Mouse (Mus musculus) hindbrain, embryonic 12.5 days (tissue): Measurements from ENCODE around the gene Glipr1l3. TPM values are rescaled to one million over a fixed set of nuclear protein-coding genes. Genes with fewer than 3 reads are reported as not detected.
"Not testable (repeated sequence)": the region's sequence is repeated elsewhere in the genome, so short reads cannot be mapped to it uniquely, and the experiment has no call there.

Source experiments
- ATAC-seq: fragments of 200-750 bp; cut with Nextera tagmentation; 2 replicates; pipeline ENCODE4 v1.8.0; 2017; ENCODE audit warnings: moderate TSS enrichment; ENCODE audit not compliant: low FRiP score
- H3K27ac ChIP-seq: fragments of 300-500 bp; sonication (generic); 2 replicates; pipeline ENCODE4 v1.5.1; 2016; ENCODE audit warnings: mild to moderate bottlenecking
- H3K27me3 ChIP-seq: fragments of 300-500 bp; sonication (generic); 2 replicates; pipeline ENCODE4 v1.6.1; 2016; ENCODE audit warnings: mild to moderate bottlenecking
- H3K36me3 ChIP-seq: fragments of 300-500 bp; sonication (generic); 2 replicates; pipeline ENCODE4 v1.6.1; 2016; ENCODE audit warnings: mild to moderate bottlenecking
- H3K4me1 ChIP-seq: fragments of 300-500 bp; sonication (generic); 2 replicates; pipeline ENCODE4 v1.6.1; 2016
- H3K4me2 ChIP-seq: fragments of 300-500 bp; sonication (generic); replicated peaks from 2 replicates; pipeline ENCODE4 v1.6.1; 2016; ENCODE audit warnings: mild to moderate bottlenecking
- H3K4me3 ChIP-seq: fragments of 300-500 bp; sonication (generic); 2 replicates; pipeline ENCODE4 v1.5.1; 2016; ENCODE audit warnings: mild to moderate bottlenecking
- H3K9ac ChIP-seq: fragments of 300-500 bp; sonication (generic); 2 replicates; pipeline ENCODE4 v1.6.1; 2016; ENCODE audit warnings: mild to moderate bottlenecking, moderate library complexity
- H3K9me3 ChIP-seq: fragments of 300-500 bp; sonication (generic); replicated peaks from 2 replicates; pipeline ENCODE4 v1.6.1; 2016; ENCODE audit warnings: mild to moderate bottlenecking
- WGBS: fragments of 180-500 bp; shearing (Covaris S2); methylation state at CpG from one replicate; pipeline ENCODE4 v1.1.7; 2016; 5-methylcytosine and 5-hydroxymethylcytosine counted together
- polyA plus RNA-seq: library from polyadenylated mRNA; unstranded; fragments of >200 nt; fragmentation: Nextera tagmentation; extraction: Ambion mirVana; gene quantifications from 2 replicates; pipeline ENCODE4 v1.2.1, GENCODE M21; 2016

Gene Glipr1l3
- polyA plus RNA-seq: not detected in 2 replicates

- WGBS: 14% methylated on average over 15 of the region's 15 CpGs
- H3K9ac ChIP-seq, H3K27ac ChIP-seq, H3K4me1 ChIP-seq, H3K36me3 ChIP-seq, H3K9me3 ChIP-seq, H3K27me3 ChIP-seq, H3K4me3 ChIP-seq: not testable (repeated sequence)
- peak within 1 kb of the TSS; percentile 40 for H3K4me2 ChIP-seq
- peak; percentile 93 for ATAC-seq
Observed at GRCm38 (mm10) chr10:112159882-112160560, at the start of gene Glipr1l3. Glipr1l3 (minus strand) TSS chr10:112160327.

- Histone ChIP-seq H3K36me3 (no peaks in the 10 kb centered on the region), H3K9me3 (no peaks in the 10 kb centered on the region), H3K4me2 (no peak overlapping the region), H3K4me1 (no peaks in the 10 kb centered on the region), H3K4me3 (no peak overlapping the region), H3K27ac (no peak overlapping the region), H3K27me3 (no peaks in the 10 kb centered on the region), H3K9ac (no peak overlapping the region)
- no peak for ATAC-seq
- 57% methylated on average over 2 of the region's 2 CpGs for WGBS
Observed at GRCm38 (mm10) chr10:112203463-112203862, 43.3 kb upstream of the Glipr1l3 start.

- not testable (repeated sequence) for H3K9ac ChIP-seq, H3K4me2 ChIP-seq, H3K4me1 ChIP-seq, H3K27me3 ChIP-seq, H3K27ac ChIP-seq, H3K9me3 ChIP-seq, H3K4me3 ChIP-seq, ATAC-seq, H3K36me3 ChIP-seq
- 84% methylated on average over 2 of the region's 2 CpGs for WGBS
Observed at GRCm38 (mm10) chr10:112193919-112194318, 33.8 kb upstream of the Glipr1l3 start.

DNA sequence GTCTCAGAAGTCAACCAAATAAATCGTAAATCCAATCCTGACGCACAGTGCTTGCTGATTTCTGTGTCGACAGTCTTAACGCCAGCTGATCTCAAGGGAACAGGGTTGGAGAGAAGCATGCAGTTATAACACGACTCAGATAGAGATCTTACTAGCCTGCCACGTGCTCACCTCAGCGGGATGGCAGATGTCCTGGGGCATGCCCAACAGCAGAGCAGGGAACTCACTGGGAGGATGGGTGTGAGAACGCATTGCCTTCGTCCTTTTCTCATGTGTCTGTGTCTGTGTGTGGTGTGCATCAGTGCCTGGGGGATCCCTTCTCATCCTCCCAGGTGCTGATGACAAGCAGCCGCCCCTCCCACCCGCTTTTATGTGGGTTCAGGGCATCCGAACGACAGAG, 16.9 kb upstream of the Glipr1l3 start:
- H3K4me2 ChIP-seq, ATAC-seq, H3K4me1 ChIP-seq, H3K9me3 ChIP-seq, H3K9ac ChIP-seq, H3K27me3 ChIP-seq, H3K4me3 ChIP-seq, H3K36me3 ChIP-seq, H3K27ac ChIP-seq: not testable (repeated sequence)
- WGBS: 28% methylated on average over 13 of the region's 13 CpGs

DNA sequence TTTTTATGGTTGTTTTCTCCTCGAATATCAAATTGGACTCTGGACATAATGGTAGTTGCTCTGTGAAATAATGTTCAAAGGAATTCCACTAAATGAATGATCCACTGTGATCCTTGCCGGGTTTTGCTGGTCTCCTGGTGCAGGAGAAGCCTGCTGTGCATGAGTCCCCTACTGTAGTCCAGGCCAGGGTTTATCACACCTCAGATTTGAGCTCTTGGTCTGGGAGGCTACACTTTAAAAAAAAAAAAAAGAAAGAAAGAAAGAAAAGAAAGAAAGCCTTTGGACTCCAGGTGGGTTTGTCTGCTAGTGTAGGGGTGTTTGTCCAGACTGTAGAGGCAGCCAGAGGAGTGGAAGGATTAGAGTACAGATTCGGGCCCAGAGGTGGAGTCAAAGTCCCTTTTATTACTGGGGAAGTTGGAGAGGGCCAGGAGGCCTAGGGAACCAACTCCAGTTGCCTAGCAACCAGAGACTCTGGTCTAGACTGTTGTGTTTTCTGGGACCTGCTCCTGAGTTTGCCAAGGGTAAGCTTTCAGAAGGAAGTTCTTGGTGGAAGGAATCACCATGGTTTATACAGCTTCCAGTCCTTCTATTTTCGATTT, 3.1 kb upstream of the Glipr1l3 start, which contains the start of gene Caps2:
TSS of gene Caps2 (plus strand) at position 454 of the 599 bp plus-strand sequence.
- Histone ChIP-seq H3K9ac (no peak within 1 kb of the TSS), H3K27ac (no peak within 1 kb of the TSS), H3K4me3 (no peak within 1 kb of the TSS), H3K27me3 (no peaks in the 10 kb centered on the region), H3K36me3 (no peaks in the 10 kb centered on the region), H3K9me3 (no peaks in the 10 kb centered on the region), H3K4me1 (no peaks in the 10 kb centered on the region; the same call in 1 of the 2 replicates), H3K4me2 (0 out of 2 replicates have a peak within 1 kb of the TSS, but pooled peaks have one; percentile 30)
- WGBS: 30% methylated on average over 4 of the region's 4 CpGs
- ATAC-seq: peak; percentile 52; the same call in 1 of the 2 replicates

GRCm38 (mm10) chr10:112139834-112140233, 20.3 kb downstream of the Glipr1l3 start:
- no peak overlapping the region for H3K4me3 ChIP-seq
- H3K36me3 ChIP-seq: no peaks in the 10 kb centered on the region
- no peaks in the 10 kb centered on the region for H3K27me3 ChIP-seq
- H3K4me1 ChIP-seq: no peaks in the 10 kb centered on the region
- no peak overlapping the region for H3K4me2 ChIP-seq
- 62% methylated on average over 2 of the region's 2 CpGs for WGBS
- H3K27ac ChIP-seq: no peak overlapping the region
- no peak for ATAC-seq
- H3K9ac ChIP-seq: no peak overlapping the region
- H3K9me3 ChIP-seq: no peaks in the 10 kb centered on the region

- H3K4me3 ChIP-seq: peak overlapping the region; percentile 30
- peak; percentile 73 for ATAC-seq
- no peaks in the 10 kb centered on the region for H3K4me1 ChIP-seq
- H3K4me2 ChIP-seq: peak overlapping the region; percentile 49
- WGBS: 39% methylated on average over 6 of the region's 6 CpGs
- H3K27ac ChIP-seq: no peak overlapping the region
- H3K9me3 ChIP-seq: no peaks in the 10 kb centered on the region
- no peaks in the 10 kb centered on the region for H3K36me3 ChIP-seq
- no peaks in the 10 kb centered on the region for H3K27me3 ChIP-seq
- H3K9ac ChIP-seq: no peak overlapping the region
Observed at GRCm38 (mm10) chr10:112138871-112139430, 21.2 kb downstream of the Glipr1l3 start.

DNA sequence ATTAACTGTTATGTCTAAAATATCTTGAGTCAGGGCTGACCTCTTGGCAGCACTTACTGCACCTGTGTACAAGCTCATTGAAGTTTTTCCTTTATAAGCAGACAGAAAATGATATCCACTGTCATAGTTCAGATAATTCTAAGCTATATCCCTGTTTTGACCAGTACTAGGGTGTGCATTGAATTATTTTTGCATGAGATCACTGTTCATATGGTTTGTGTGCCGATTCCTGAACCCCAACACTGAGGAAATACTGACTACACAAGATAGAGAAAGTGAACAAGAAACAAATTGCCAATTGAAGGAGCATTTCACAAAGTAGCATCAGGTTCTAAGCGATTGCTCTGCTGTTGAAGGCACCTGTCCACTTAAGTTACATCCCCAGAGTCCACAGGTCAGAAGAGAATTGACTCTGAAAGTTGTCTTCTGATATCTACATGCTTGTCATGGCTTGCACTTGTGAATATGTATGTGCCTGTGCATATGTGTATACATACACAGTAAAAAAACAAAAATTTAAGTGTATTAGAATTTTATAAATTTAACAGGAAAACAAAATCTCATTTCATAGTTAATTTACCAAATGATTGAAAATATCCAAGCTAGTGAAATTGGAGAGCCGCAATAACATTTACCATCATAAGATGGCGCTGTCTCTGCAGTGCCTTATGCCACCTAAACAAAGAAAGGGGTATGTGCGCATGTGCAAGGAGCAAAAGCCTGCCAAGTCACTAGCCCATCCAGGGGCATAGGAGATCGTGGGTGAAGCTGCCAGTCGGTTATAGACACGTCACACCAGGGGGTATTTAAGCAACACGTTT, 21.9 kb downstream of the Glipr1l3 start:
- peak overlapping the region; percentile 30 for H3K4me3 ChIP-seq
- H3K27ac ChIP-seq: no peak overlapping the region
- no peaks in the 10 kb centered on the region for H3K27me3 ChIP-seq
- peak overlapping the region; percentile 49 for H3K4me2 ChIP-seq
- H3K9ac ChIP-seq: no peak overlapping the region
- H3K36me3 ChIP-seq: no peaks in the 10 kb centered on the region
- H3K4me1 ChIP-seq: no peaks in the 10 kb centered on the region
- peak; percentile 92 for ATAC-seq
- 19% methylated on average over 9 of the region's 9 CpGs for WGBS
- H3K9me3 ChIP-seq: no peaks in the 10 kb centered on the region

- Histone ChIP-seq H3K9me3 (no peaks in the 10 kb centered on the region), H3K9ac (no peak overlapping the region)
- WGBS: 94% methylated on average over 3 of the region's 3 CpGs
Observed at GRCm38 (mm10) chr10:112132194-112132593, 27.9 kb downstream of the Glipr1l3 start.

DNA sequence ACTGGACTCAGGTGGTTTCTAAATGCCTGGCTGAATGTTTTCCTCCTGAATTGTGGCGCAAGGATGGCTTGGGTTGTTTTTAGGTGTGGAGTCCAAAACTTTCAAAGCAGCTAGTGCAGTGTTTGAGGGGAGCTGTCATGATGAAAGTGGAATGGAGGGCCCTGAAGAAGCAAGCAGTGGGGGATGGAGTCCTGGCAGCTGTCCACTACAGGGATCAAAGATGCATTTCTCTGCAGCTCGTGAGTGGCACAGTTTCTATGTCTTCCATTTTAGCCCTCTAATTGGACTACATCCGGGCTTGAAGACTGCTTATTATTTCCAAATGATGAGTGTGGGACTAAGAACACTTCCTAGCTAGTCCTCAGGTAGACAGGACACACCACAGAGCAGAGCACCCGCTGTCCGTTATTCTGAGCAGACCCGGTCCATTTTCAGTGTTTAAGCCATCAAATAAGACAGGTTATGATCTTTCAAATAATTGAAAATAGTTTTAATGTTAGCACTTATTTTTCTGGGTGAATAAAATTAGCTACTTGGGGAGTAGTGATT, 32.4 kb downstream of the Glipr1l3 start:
- H3K4me1 ChIP-seq: not testable (repeated sequence)

More at GRCm38 (mm10) chr10:112132194-112132593, 27.9 kb downstream of the Glipr1l3 start:
- H3K27me3 ChIP-seq: no peaks in the 10 kb centered on the region
- no peak overlapping the region for H3K4me2 ChIP-seq
- no peak overlapping the region for H3K27ac ChIP-seq
- no peak for ATAC-seq
- no peaks in the 10 kb centered on the region for H3K4me1 ChIP-seq
- no peak overlapping the region for H3K4me3 ChIP-seq
- no peaks in the 10 kb centered on the region for H3K36me3 ChIP-seq

DNA sequence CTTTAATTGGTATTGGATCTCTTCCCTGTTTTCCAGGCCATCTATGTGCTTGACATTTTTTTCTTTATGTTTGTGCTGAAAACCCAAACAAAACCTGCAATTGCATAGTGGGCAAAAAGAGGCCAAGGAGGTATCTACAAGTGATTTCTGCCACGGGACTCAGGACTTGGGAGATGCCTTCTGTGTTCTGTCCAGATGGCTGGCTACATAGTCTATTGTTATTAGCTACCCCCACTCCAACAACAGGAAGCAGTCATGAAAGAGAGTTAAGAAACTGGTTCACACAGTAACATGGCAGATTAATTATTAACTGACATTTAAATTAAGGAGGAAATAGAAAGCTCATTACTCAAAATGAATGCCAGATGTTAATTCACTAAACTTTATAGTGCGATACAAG, 35.0 kb downstream of the Glipr1l3 start:
- WGBS: 52% methylated on average over 2 of the region's 2 CpGs
- not testable (repeated sequence) for H3K27ac ChIP-seq, H3K9ac ChIP-seq, ATAC-seq, H3K36me3 ChIP-seq, H3K9me3 ChIP-seq, H3K4me2 ChIP-seq, H3K4me1 ChIP-seq, H3K4me3 ChIP-seq, H3K27me3 ChIP-seq

More for the DNA sequence above, 32.4 kb downstream of the Glipr1l3 start:
- H3K36me3 ChIP-seq, H3K27me3 ChIP-seq, H3K9me3 ChIP-seq, H3K9ac ChIP-seq, H3K27ac ChIP-seq, H3K4me3 ChIP-seq, ATAC-seq, H3K4me2 ChIP-seq: not testable (repeated sequence)
- 81% methylated on average over 6 of the region's 6 CpGs for WGBS

- H3K9ac ChIP-seq: no peak overlapping the region
- H3K27ac ChIP-seq: no peak overlapping the region
- H3K9me3 ChIP-seq: no peaks in the 10 kb centered on the region
- H3K4me1 ChIP-seq: no peaks in the 10 kb centered on the region
- 94% methylated on average over 7 of the region's 7 CpGs for WGBS
- H3K4me3 ChIP-seq: no peak overlapping the region
- no peaks in the 10 kb centered on the region for H3K27me3 ChIP-seq
- no peaks in the 10 kb centered on the region for H3K36me3 ChIP-seq
- ATAC-seq: no peak
- H3K4me2 ChIP-seq: no peak overlapping the region
Observed at GRCm38 (mm10) chr10:112110401-112110800, 49.7 kb downstream of the Glipr1l3 start.
